Mouse (Mus musculus) midbrain, embryonic 14.5 days (tissue): ENCODE measurements around the gene Cryba1. TPM values are rescaled to one million over a fixed set of nuclear protein-coding genes. Genes with fewer than 3 reads are reported as not detected.

Source experiments
- ATAC-seq: fragments of 200-750 bp; cut with Nextera tagmentation; 2 replicates; pipeline ENCODE4 v1.8.0; 2017; ENCODE audit warnings: moderate number of reproducible peaks, moderate library complexity; ENCODE audit not compliant: low FRiP score, low TSS enrichment
- DNase-seq: peaks from one replicate; pipeline ENCODE4 v3.0.0-alpha.2; 2015
- H3K27ac ChIP-seq: fragments of 300-500 bp; sonication (generic); replicated peaks from 2 replicates; pipeline ENCODE4 v1.5.1; 2014; ENCODE audit warnings: mild to moderate bottlenecking, low read depth, low read length, moderate library complexity
- H3K27me3 ChIP-seq: fragments of 300-500 bp; sonication (generic); 2 replicates; pipeline ENCODE4 v1.6.1; 2014; ENCODE audit warnings: low read length, control low read depth, mixed read lengths; ENCODE audit not compliant: control insufficient read depth, insufficient read depth
- H3K36me3 ChIP-seq: fragments of 300-500 bp; sonication (generic); 2 replicates; pipeline ENCODE4 v1.6.1; 2014; ENCODE audit warnings: low read length, control low read depth; ENCODE audit not compliant: control insufficient read depth, insufficient read depth
- H3K4me1 ChIP-seq: fragments of 300-500 bp; sonication (generic); 2 replicates; pipeline ENCODE4 v1.6.1; 2014; ENCODE audit warnings: mild to moderate bottlenecking, antibody characterized with exemption, low read length, control low read depth; ENCODE audit not compliant: control insufficient read depth, insufficient read depth
- H3K4me2 ChIP-seq: fragments of 300-500 bp; sonication (generic); 2 replicates; pipeline ENCODE4 v1.6.1; 2014; ENCODE audit warnings: mild to moderate bottlenecking, low read length, moderate library complexity
- H3K4me3 ChIP-seq: fragments of 300-500 bp; sonication (generic); replicated peaks from 2 replicates; pipeline ENCODE4 v1.5.1; 2014; ENCODE audit warnings: low read depth, low read length
- H3K9ac ChIP-seq: fragments of 300-500 bp; sonication (generic); replicated peaks from 2 replicates; pipeline ENCODE4 v1.6.1; 2014; ENCODE audit warnings: mild to moderate bottlenecking, low read length, moderate library complexity
- H3K9me3 ChIP-seq: fragments of 300-500 bp; sonication (generic); 2 replicates; pipeline ENCODE4 v1.6.1; 2016; ENCODE audit warnings: low read length, control low read depth, mixed read lengths; ENCODE audit not compliant: control insufficient read depth
- WGBS: fragments of 180-500 bp; shearing (Covaris S2); extraction: QIAGEN DNeasy Blood & Tissue Kit; methylation state at CpG from one replicate; pipeline ENCODE4 v1.1.7; 2014; 5-methylcytosine and 5-hydroxymethylcytosine counted together
- polyA plus RNA-seq: library from polyadenylated mRNA; unstranded; fragments of >200 nt; fragmentation: Nextera tagmentation; extraction: Ambion mirVana; gene quantifications from 2 replicates; pipeline ENCODE4 v1.2.1, GENCODE M21; 2014

The Cryba1 gene
- polyA plus RNA-seq = 0.41 and 0.69 TPM in 2 replicates

DNA sequence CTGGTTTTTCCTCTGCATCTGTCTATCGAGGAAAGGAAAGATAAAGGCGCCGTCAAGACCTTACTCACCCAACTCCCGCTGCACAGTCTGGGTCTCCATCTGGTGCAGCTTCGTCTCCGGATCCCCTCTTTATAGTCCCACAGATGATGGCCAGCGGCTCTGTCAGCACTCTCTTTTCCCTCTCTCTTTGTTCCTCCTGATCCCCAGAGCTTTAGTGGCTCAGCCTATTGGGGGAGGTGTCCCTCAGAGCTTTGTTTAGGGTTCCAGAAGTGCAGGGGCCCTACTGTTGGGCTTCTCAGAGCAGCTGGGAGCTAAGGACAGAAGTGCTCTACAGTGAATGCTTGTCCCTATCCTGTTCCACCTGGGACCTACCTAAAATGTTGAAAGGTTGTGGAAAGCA, at the start of gene Cryba1:
Gene Cryba1, minus strand, starts transcription at position 101 of the 400 bp plus-strand sequence.
- Histone ChIP-seq H3K9me3 (no peaks in the 10 kb centered on the region), H3K36me3 (no peaks in the 10 kb centered on the region), H3K27ac (no peak within 1 kb of the TSS), H3K9ac (no peak within 1 kb of the TSS), H3K4me3 (no peak within 1 kb of the TSS), H3K4me2 (no peak within 1 kb of the TSS), H3K4me1 (no peaks in the 10 kb centered on the region), H3K27me3 (no peaks in the 10 kb centered on the region)
- ATAC-seq = no peak
- WGBS = 40% methylated on average over 7 of the region's 7 CpGs
- no peak for DNase-seq

DNA sequence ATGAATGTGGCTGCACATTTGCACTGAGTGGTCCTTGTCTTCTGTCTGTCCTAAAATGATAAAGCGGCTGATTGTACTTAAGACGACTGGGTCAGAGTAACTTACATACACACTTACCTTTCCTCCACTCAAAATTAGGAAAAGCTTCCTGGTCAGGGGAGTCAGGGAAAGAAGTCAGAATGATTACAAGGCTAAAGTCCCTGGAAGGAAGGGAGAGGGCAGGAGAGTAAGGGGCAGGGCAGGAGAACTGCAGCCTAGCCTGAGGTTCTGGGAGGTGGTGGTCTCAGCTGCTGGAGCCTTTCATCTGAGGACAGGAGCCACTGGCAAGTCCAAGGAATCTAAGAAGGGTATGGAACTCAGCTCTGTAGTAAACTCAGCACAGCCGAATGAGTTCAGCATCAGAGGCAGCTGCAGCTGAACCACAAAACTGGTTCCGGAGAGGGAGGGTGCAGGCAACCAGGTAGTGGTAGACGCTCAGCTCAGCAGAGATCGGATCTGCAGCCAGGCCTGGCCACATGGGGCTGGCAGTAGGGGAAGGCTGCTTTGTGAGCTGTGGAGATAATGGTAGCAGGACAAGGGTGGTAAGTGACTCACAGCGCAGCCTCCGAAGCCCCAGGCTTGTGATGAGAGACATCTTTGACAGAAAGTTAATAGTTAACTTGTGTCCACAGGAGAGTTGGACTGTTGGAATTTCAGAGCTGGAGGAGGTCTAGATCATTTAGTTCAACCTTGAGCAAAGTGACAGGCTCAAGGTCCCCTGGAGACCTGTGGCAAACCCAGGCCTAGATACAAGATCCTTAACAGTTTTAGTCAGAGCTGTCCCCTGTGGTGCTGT, 47.0 kb upstream of the Cryba1 start:
- H3K27me3 ChIP-seq = no peaks in the 10 kb centered on the region
- DNase-seq = no peak
- no peaks in the 10 kb centered on the region for H3K9me3 ChIP-seq
- WGBS = 69% methylated on average over 8 of the region's 8 CpGs
- H3K9ac ChIP-seq = no peak overlapping the region
- H3K4me2 ChIP-seq = no peak overlapping the region
- H3K4me3 ChIP-seq = no peak overlapping the region
- peaks cover 1% of the 10 kb centered on the region; the same call in 1 of the 2 replicates for H3K36me3 ChIP-seq
- H3K4me1 ChIP-seq = 0 out of 2 replicates have a peak, but pooled peaks cover 3% of the 10 kb centered on the region
- no peak for ATAC-seq
- no peak overlapping the region for H3K27ac ChIP-seq

DNA sequence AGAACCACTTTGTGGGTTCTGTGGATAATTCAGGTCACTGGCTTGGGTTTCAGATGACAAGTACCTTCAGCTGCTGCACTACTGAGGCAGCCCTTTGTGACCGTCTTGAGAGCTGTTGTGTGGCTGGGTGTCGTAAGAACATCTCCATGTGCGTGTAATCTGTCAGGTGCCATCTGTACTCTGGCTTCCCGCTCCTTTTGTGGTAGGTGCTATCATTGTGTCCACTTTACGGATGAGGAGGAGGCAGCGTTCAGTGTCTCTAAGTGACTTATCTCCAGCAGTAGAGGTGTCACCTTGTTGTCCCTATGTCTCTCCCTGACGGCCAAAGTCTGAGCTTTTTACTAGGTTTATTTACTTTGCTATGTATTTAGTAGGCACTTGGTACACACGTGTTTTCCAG, 45.3 kb upstream of the Cryba1 start:
- Histone ChIP-seq H3K9ac (no peak overlapping the region), H3K4me1 (peaks cover 18% of the 10 kb centered on the region), H3K27me3 (no peaks in the 10 kb centered on the region), H3K27ac (no peak overlapping the region), H3K36me3 (no peaks in the 10 kb centered on the region), H3K9me3 (no peaks in the 10 kb centered on the region), H3K4me2 (no peak overlapping the region), H3K4me3 (no peak overlapping the region)
- WGBS = 88% methylated on average over 8 of the region's 8 CpGs
- ATAC-seq = no peak
- DNase-seq = no peak

DNA sequence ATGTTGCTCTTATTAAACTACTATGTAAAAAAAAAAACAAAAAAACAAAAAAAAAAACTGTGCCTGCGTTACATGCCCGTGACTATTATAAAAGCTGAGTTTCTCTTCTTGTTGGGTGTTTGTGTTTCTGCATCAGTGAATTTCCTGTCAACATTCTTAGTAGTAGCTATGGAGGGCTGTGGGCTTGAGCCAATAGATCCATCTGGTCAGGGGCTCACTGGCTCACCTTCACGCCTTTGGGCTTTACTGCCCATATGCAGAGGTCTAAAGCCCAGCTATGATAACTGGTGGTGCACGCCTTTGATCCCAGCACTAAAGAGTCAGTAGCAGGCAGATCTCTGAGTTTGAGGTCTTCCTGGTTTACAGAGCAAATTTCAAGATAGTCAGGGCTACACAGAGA, 44.4 kb upstream of the Cryba1 start:
- no peaks in the 10 kb centered on the region for H3K27me3 ChIP-seq

DNA sequence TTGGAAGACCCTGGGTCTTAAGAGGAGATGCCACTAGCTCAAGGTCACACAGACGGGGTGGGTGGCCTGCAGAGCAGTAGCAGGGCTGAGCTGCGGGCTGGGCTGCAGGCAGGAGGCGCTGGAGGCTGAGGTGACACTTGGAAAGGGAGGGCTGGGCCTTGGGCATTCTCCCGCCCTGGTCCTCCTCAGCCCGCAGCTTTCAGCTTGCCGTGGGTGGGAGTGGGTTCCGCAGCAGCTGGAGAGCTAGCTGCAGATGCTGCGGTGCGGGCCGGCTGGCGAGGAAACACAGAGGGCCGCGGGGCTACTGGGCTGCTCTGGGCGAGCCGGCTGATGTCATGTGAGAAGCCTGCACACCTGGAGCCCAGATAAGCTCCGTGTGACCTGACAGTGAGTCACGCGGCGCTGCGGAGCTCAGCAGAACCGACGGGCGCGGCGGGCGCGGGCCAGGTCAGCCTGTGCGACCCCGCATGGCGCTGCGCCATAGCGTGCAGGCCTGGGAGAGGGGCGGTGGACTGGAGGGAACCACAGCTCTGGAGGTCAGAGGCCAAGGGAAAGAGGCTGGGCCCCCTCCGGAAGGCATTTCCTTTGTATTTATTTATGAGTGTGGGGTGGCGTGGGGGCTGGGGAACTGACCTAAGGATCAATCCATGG, 41.4 kb upstream of the Cryba1 start:
- Histone ChIP-seq H3K4me1 (peaks cover 36% of the 10 kb centered on the region), H3K27ac (0 out of 2 replicates have a peak overlapping the region, but pooled peaks have one; percentile 26), H3K9me3 (no peaks in the 10 kb centered on the region), H3K9ac (peak overlapping the region; percentile 54; the same call in 1 of the 2 replicates), H3K4me2 (peak overlapping the region; percentile 93), H3K36me3 (no peaks in the 10 kb centered on the region), H3K4me3 (peak overlapping the region; percentile 35), H3K27me3 (no peaks in the 10 kb centered on the region)
- ATAC-seq (no peak), DNase-seq (peak; percentile 53)
- WGBS = 2% methylated on average over 35 of the region's 35 CpGs

More for the DNA sequence above, 44.4 kb upstream of the Cryba1 start:
- Histone ChIP-seq H3K27ac (no peak overlapping the region), H3K9me3 (no peaks in the 10 kb centered on the region), H3K4me1 (peaks cover 26% of the 10 kb centered on the region), H3K9ac (no peak overlapping the region), H3K36me3 (no peaks in the 10 kb centered on the region), H3K4me2 (no peak overlapping the region), H3K4me3 (no peak overlapping the region)
- DNase-seq (no peak), ATAC-seq (no peak)
- WGBS = 86% methylated on average over 4 of the region's 4 CpGs

DNA sequence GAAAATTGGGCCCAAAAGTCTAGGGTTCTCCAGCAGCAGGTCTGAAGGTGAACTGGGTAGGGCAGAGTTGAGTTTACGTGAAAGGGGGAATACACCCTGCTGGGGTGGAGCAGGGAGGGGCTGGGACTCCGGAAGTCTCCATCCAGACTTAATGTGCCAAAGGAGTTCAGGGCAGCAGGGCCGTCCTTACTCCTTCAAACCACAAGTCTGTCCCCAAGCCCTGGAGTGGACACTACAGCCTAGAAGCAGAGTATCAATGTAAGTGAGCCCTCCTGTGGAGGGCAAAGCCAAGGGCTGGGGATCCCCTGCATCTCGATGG, 40.3 kb upstream of the Cryba1 start:
- Histone ChIP-seq H3K27ac (no peak overlapping the region), H3K36me3 (no peaks in the 10 kb centered on the region), H3K9me3 (no peaks in the 10 kb centered on the region), H3K4me1 (peaks cover 36% of the 10 kb centered on the region), H3K4me2 (peak overlapping the region; percentile 93), H3K9ac (peak overlapping the region; percentile 12; the same call in 1 of the 2 replicates), H3K27me3 (no peaks in the 10 kb centered on the region), H3K4me3 (no peak overlapping the region)
- ATAC-seq (no peak), DNase-seq (no peak)
- 49% methylated on average over 4 of the region's 4 CpGs for WGBS

DNA sequence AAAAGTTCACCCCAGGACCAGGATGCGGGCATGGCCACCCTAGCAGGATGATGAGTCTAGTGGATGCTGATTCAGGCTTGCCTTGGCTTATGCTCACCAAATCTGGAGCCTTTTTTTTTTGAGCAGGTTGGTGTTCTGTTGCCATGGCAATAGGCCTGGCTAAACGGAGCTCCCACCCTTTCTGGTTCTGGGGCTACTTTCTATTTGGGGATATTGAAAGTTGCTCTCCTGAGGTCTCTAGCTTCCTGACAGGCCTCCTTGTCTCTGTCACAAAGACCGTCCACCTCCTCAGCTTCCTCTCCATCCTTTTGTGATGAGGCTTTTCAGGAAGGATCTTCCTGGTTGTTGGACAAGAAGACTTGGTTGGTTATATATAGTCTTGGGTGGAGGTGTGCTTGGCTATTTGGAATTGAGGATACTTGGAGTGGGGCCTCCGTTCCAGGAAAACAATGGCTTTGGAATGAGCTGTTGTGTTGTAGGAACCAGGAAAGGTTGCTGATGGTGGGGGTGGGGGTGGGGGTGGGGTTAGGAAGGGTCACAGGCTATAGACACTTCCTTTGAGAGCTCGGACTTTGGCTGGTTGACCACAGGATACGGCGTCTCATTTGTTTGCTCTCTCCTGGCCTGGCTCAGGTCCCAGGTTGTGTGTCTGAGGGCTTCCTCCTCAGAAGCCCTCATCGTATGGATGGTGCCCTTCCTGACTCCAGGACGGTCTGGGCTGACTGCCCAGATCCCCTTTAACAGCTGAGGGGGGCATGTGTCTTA, 39.8 kb upstream of the Cryba1 start:
- H3K27ac ChIP-seq = no peak overlapping the region
- no peak for DNase-seq
- H3K4me2 ChIP-seq = peak overlapping the region; percentile 93
- H3K4me3 ChIP-seq = peak overlapping the region; percentile 98
- ATAC-seq = no peak
- no peaks in the 10 kb centered on the region for H3K36me3 ChIP-seq
- H3K9ac ChIP-seq = peak overlapping the region; percentile 99
- peaks cover 36% of the 10 kb centered on the region for H3K4me1 ChIP-seq
- no peaks in the 10 kb centered on the region for H3K27me3 ChIP-seq
- H3K9me3 ChIP-seq = no peaks in the 10 kb centered on the region
- 57% methylated on average over 9 of the region's 9 CpGs for WGBS

DNA sequence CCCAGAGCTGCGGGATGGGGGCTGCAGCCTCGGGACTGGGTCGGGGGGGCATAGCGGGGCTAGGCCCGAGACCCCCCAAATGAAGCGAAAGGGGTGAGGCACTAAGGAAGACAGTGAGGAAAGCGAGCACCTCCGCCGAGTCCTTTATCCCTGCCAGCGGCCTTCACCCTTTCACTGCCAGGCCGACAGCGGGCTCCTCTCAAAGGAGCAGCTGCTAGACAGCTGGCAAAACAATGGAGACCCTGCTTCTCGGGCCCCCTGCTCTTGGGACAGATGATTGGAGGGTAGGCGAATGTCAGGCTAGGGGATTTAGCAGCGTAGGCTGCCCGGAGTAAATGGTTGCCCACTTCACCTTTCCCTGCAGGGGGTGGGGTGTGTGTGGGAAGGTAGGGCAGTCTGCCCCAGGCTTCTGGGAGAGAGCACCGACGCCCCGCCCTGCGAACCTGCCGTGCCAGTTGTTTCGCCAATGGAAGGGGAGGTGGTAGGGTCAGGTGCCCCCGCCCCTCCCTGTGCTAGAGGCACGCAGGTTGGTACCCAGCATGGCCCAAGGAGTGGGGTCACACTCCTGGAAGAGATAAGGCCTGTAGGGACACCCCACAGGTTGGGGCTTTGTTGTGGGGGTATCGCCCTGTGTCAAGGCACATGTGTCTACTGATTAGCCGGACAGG, 38.7 kb upstream of the Cryba1 start:
- Histone ChIP-seq H3K4me2 (peak overlapping the region; percentile 93), H3K9ac (peak overlapping the region; percentile 99), H3K27me3 (no peaks in the 10 kb centered on the region), H3K36me3 (no peaks in the 10 kb centered on the region), H3K9me3 (no peaks in the 10 kb centered on the region), H3K4me3 (peak overlapping the region; percentile 98), H3K27ac (peak overlapping the region; percentile 97), H3K4me1 (peaks cover 36% of the 10 kb centered on the region)
- DNase-seq = peak; percentile 81
- WGBS = 2% methylated on average over 26 of the region's 26 CpGs
- ATAC-seq = peak; percentile 71
